Mouse (Mus musculus) cerebellum, adult 9-11 months (tissue): ENCODE results near the gene Scn4b.

Experiments
- DNase-seq: peaks from one replicate; pipeline ENCODE4 v3.0.0; 2022

The Scn4b gene

GRCm38 (mm10) chr9:45196125-45196830 is 58.1 kb downstream of the Scn4b start:
- DNase-seq = no peak

GRCm38 (mm10) chr9:45197549-45197948 is 59.4 kb downstream of the Scn4b start:
- DNase-seq = no peak

- DNase-seq = no peak
Measured at GRCm38 (mm10) chr9:45201319-45201947, 63.2 kb downstream of the Scn4b start.

- no peak for DNase-seq
Measured at GRCm38 (mm10) chr9:45202021-45202798, 64.0 kb downstream of the Scn4b start.
